Mouse (Mus musculus) liver, adult (tissue): ENCODE measurements around the gene Tagln.
A peak's percentile ranks its signal among the peaks of the same experiment; 100 is the strongest.

Experiments
- GATA4 ChIP-seq: IDR thresholded peaks from 2 replicates; pipeline ENCODE4 v1.6.1; 2014; ENCODE audit warnings: mild to moderate bottlenecking, low read length; ENCODE audit not compliant: insufficient replicate concordance

The Tagln gene

GRCm38 (mm10) chr9:45936883-45937282 lies 1.0 kb upstream of the Tagln start:
- TF ChIP-seq GATA4, result no peak

- TF ChIP-seq GATA4, result peak; percentile 76; the same call in 1 of the 2 replicates
Measured at GRCm38 (mm10) chr9:45932571-45933415, 3.1 kb downstream of the Tagln start.

GRCm38 (mm10) chr9:45931958-45932357 lies 3.9 kb downstream of the Tagln start:
- no peak for TF ChIP-seq GATA4

- TF ChIP-seq GATA4, result no peak
Measured at GRCm38 (mm10) chr9:45929285-45929684, 6.6 kb downstream of the Tagln start.

GRCm38 (mm10) chr9:45919895-45920294 lies 16.0 kb downstream of the Tagln start:
- no peak for TF ChIP-seq GATA4

GRCm38 (mm10) chr9:45917041-45917934 lies 18.6 kb downstream of the Tagln start:
- peak; percentile 56; the same call in 1 of the 2 replicates for TF ChIP-seq GATA4

- no peak for TF ChIP-seq GATA4
Measured at GRCm38 (mm10) chr9:45915659-45916058, 20.2 kb downstream of the Tagln start.

- no peak for TF ChIP-seq GATA4
Measured at GRCm38 (mm10) chr9:45911673-45912072, 24.2 kb downstream of the Tagln start.

GRCm38 (mm10) chr9:45910995-45911394 lies 24.9 kb downstream of the Tagln start:
- no peak for TF ChIP-seq GATA4

- TF ChIP-seq GATA4, result no peak
Measured at GRCm38 (mm10) chr9:45907078-45907428, 28.8 kb downstream of the Tagln start.

- no peak; the same call in 1 of the 2 replicates for TF ChIP-seq GATA4
Measured at GRCm38 (mm10) chr9:45906355-45907077, 29.3 kb downstream of the Tagln start, which contains the start of the genes Pcsk7 and Rnf214. Gene Pcsk7 (plus strand): TSS chr9:45906497. Gene Rnf214 (minus strand): TSS chr9:45906911.

GRCm38 (mm10) chr9:45905811-45906237 lies 30.0 kb downstream of the Tagln start:
- TF ChIP-seq GATA4, result no peak

GRCm38 (mm10) chr9:45905196-45905595 lies 30.7 kb downstream of the Tagln start:
- no peak for TF ChIP-seq GATA4

- no peak for TF ChIP-seq GATA4
Measured at GRCm38 (mm10) chr9:45893681-45894080, 42.2 kb downstream of the Tagln start.
